Mouse (Mus musculus) gastrocnemius, adult 18-20 months (tissue): ENCODE results near the gene Gcc2. TPM values are rescaled to one million over a fixed set of nuclear protein-coding genes. Genes with fewer than 3 reads are reported as not detected.
"Not testable (repeated sequence)": the region's sequence is repeated elsewhere in the genome, so short reads cannot be mapped to it uniquely, and the experiment has no call there.

Experiments
- DNase-seq: peaks from one replicate; pipeline ENCODE4 v3.0.0; 2021; ENCODE audit warnings: low spot score
- long read RNA-seq, 2 experiments: library from polyadenylated mRNA; stranded (forward); transcript quantifications; one replicate each; pipeline ENCODE4 v2.0.0; 2021
- total RNA-seq, 2 experiments: library from RNA; stranded (reverse); gene quantifications; 2 replicates each; pipeline ENCODE4 v1.2.3; 2021

The Gcc2 gene
- 10 to 100 TPM; 18.8 to 25.7 TPM for total RNA-seq
- long read RNA-seq, experiment 1, full-length matches to known transcripts: 15 of 21 reads
- long read RNA-seq, experiment 1, partial matches to known transcripts: 1 of 21 reads
- long read RNA-seq, experiment 1, other reads (novel, unspliced or antisense): 5 of 21 reads
- long read RNA-seq, experiment 2, full-length matches to known transcripts: 22 of 25 reads
- long read RNA-seq, experiment 2, partial matches to known transcripts: 2 of 25 reads
- long read RNA-seq, experiment 2, other reads (novel, unspliced or antisense): 1 of 25 reads

DNA sequence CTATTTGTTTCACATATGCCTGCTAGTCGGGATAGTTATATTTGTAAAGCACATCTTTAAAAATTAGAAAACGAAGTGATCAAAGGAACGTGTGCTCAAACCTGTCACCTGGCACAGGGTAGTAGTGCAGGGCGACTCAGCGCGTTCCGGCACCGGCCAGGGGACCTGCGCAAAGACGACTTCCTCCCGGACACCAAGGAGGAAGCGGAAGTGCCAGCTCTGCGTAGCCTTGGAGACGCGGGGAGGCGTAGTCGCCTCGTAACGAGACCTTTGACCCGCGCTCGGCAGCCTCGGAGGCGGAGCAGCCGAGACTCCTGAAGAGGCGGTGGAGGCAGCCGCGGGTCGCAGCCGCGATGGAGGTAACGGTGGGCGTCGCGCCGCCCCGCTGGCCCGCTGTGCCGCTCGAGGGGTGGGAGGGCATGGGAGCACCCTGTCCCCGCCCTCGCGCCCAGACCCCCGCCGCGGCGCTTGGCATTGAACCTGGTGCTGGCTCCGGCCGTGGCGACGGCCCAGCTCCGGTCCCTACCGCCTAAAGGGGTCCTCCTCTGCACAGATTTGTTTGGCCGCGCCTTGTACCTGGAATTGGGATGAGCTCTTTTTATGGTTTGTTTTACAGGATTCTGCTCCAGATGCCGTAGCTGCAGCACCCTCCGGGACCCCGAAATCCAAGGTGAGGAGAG lies at the start of gene Gcc2:
Gene Gcc2 (plus strand): TSS at position 285 of the 680 bp plus-strand sequence.
- peak; percentile 95 for DNase-seq

DNA sequence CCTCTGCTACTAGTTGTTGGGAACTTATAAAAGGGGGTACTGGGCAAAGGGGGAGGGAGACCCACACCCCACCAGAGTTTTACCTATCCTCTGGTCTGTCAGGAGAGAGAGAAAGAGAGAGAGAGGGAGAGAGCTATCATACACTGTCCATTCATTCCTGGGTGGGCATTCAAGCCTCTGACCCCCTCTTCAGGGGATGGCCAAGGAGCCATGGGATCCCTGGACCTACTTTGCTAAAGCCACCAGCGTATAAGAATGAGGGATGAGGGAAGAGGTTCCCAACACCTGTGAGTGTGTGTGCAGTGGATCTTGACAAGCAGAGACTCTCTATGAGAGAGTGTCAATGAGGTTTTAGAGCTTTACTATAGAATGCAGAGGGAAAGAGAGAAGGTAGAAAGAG lies 49.3 kb upstream of the Gcc2 start:
- DNase-seq: no peak

DNA sequence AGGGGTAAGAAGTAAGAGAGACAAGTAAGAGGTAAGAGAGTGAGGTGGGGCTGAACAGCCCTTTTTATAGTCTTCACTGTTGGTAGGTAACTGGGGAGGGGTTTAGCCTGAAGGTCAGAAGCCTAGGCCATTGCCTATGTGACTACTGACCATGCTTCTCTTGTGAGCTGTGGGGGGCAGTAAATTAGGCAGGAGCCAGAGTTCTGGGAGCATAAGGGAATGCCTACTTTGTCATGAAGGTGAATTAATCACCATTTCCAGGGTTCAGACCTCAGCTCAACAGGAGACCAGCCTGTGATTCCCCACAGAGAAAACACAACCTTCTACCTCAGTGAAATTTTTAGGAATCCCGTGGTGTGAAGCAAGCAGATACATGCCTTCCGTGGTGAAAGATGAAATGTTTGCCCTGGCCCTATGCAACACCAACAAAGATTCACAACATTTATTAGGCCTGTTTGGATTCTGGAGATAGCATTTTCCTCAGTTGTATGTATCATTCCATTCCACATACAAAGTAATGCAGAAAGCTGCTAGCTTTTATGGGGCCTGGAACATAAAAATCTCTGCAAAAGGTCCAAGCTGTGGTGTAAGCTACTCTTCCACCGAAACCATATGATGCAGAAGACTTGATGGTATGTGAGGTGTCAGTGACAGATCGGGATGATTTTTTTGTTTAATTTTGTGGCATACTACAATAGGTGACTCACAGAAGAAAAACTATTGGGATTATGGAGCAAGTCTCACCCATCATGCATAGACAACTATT lies 48.5 kb upstream of the Gcc2 start:
- no peak for DNase-seq

DNA sequence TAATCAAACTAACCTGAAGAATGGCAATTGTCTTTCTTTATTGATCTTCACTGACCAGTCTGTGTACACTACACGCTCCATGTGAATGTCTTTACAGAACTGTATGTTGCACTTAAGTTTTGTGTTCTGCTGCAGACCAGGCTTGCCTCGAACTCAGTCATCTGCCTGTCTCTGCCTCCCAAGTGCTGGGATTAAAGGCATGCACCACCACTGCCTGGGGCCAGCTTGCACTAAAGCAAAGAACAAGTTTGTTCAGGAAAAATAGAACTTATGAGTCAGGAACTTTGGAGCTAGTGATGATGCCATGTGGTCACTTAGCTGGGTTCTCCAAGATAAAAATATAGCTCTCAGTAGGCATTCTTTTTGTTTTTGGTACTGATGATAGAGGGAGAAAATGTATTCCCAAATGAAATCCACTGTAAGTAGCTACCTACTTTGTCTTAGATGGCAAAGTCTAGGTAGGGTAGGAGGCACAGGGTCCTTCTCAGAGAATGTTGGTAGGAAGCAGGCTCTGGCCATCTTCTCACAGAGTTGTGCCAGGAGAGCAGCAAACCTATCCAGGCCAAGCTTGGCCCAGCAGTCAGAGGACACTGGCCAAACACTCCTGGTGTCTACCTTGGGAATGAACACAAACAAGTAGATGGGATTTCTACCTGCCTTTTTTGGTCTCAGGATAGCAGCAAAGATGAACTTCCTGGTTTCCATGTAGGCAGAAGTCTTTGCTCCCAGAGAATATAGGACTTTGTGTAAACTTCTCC lies 45.4 kb upstream of the Gcc2 start:
- DNase-seq: no peak

DNA sequence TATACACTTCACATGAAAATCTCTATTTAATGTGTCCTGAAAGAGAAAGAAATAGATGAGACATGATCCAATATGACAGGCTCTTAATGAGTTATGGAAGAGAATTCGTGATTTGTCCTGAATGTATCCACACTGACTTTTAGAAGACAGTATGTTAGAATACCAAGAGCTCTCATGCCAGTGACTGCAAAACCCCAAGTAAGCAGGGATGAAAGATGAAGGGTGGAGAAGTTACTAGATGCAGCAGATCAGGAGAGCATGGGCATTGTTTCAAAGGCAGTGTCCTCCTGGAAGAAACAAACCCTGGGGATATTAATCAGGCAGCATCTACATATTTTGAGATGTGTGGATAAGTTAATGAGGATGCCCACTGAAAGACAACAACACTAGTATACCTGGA lies 44.8 kb upstream of the Gcc2 start:
- no peak for DNase-seq

DNA sequence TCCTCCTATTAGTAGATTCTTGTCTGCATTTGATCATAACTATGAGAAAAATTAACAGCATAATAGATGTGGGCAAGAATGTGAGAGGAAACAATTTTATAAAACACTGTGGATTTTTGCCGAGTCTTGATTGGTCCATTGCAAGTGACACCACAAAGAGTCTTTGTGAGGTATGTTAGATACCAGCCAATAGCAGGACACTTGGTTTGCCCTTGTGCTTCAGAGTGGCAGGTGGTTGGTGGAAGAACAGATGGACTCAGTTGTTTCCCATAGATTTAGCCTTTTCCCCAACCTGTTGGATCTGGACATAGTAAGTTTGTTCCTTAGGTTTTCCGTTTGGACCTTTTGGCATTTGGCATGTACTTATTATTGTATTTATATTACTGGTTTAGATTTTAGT lies 44.1 kb upstream of the Gcc2 start:
- DNase-seq: no peak

DNA sequence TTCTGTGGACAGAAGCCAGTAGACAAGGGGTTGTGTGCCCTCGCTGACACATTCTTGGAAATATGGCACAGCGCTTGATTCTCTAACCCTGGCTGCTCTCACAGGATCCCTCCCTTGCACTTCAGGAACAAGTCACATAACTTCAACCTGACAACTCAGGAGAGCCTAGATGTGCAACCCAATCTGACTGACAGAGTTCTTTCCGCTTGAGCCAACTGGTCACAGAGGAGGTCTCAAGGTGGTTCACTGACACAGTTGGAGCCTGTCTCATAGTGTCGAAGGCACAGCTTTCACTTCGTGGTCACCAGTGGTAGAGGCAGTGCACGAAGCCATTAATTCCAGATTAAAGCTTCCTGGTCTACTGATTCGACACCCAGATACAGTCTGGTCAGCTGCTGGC lies 43.1 kb upstream of the Gcc2 start:
- DNase-seq: no peak

DNA sequence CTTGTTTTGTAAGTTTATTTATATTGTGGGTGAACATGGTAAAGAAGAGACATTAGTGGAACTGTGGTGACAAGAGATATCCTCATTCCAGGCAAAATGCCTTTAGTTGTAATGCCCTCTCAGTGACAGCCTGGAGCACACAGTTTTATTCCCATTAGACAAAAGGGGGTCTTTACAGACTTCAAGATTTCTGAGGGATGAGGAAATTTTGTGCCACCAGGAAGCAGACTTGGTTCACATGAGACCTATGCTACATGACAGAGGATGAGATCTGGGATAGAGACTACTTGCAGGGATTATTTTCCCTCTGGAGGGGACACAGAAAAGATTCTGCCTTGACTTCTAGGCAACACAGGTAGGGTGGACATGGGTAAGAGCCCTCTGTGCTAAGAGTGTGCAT lies 40.8 kb upstream of the Gcc2 start:
- no peak for DNase-seq

DNA sequence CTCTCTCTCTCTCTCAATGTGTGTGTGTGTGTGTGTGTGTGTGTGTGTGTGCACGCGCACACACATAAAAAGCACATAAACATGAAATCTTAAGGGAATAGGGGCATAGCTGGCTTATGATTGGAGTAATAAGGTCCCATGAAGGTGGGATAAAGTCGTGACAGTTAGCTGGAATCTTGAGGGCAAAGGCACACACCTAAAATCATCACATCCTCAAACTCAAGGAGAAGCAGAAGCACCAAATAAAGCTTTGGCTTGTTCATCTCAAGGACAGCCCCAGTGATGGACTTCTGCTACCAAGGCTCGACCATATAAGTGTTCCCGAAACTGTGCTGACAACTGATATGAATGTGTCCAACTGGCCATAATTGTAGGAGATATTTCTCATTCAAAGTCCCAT lies 40.4 kb upstream of the Gcc2 start:
- DNase-seq: no peak

DNA sequence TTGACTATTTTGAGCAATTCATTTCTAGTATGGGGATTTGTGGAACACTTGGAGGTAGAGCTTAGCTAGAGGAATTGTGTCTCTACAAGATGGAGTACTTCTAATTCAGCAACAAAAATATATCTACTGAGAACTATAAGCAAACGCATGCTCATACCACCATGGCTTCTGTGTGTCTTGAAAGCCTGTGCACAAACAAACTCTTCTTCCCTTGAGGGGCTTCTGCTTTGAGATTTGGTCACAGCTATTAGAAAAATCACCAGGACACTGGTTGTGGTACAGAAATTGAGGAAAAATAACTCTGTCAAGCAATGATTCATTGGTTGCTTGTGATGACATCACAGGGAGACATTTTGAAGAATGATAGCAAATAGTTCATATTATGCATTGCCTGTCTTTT lies 39.9 kb upstream of the Gcc2 start:
- DNase-seq: no peak

DNA sequence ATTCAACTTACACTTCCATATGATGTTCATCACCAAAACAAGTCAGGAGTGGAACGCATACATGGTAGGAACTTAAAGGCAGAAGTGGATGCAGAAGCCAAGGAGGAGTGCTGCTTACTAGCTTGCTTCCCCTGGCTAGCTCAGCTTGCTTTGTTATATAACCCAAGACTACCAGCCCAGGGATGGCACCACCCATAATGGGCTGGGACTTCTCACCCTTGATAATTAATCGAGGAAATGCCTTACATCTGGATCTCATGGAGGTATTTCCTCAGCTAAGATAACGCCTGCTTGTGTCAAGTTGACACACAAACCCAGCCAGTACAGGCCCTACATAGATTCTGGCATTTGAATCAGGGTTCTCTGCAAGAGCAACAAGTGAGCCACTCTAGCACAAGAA lies 37.9 kb upstream of the Gcc2 start:
- no peak for DNase-seq

DNA sequence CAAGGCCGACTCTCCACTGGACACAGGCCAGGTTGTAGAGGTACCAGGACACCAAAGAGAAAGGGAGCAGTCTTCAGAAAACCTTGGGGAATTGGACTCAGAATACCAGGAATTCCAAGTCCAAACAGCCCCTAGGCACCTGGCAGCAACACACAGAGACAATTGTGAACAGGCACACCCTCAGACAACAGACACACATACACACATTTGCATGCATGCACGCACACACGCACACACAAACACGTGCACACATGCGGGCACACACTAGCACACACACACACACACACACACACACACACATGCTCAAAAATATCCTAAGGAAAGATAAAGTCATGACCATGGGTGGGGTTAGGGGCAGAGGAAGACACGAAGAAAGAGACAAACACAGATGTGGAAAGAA lies 34.6 kb upstream of the Gcc2 start:
- DNase-seq: no peak

DNA sequence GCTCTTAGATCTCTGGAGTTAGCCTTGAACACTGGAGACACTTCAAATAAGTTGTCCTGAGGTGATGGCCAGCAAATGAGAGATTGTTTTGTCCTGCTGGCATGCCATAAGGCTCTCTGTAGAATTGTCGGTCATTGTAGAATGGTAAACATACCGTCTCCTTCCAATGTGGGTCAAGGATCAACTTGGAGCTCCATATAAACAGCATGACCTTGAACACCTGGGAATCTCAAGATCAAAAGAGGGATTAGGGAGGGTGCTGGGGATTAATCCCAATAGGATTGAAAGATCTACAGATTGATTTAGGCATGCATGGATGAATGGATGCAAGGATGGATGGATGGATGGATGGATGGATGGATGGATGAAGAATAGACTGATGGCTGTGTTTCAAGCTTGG lies 33.7 kb upstream of the Gcc2 start:
- DNase-seq: not testable (repeated sequence)

DNA sequence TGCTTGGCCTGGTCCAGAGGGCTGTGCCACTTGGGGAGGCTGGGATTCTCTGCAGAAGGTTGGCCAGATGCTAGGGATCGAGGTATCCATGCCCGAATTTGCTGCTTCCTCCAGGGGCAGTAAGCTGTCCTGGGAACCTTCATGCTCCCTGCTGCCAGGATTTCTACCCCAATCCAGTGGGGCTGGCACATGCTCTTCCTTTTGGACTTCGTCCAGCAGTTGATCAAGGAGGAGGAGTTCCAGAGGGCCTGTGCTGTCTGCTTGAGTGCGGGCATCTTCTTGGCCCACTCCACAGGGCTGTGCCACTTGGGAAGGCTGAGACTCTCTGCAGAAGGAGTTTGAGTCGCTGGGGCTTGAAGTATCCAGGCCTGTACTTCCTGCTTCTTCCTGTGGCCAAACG lies 32.1 kb upstream of the Gcc2 start:
- not testable (repeated sequence) for DNase-seq

DNA sequence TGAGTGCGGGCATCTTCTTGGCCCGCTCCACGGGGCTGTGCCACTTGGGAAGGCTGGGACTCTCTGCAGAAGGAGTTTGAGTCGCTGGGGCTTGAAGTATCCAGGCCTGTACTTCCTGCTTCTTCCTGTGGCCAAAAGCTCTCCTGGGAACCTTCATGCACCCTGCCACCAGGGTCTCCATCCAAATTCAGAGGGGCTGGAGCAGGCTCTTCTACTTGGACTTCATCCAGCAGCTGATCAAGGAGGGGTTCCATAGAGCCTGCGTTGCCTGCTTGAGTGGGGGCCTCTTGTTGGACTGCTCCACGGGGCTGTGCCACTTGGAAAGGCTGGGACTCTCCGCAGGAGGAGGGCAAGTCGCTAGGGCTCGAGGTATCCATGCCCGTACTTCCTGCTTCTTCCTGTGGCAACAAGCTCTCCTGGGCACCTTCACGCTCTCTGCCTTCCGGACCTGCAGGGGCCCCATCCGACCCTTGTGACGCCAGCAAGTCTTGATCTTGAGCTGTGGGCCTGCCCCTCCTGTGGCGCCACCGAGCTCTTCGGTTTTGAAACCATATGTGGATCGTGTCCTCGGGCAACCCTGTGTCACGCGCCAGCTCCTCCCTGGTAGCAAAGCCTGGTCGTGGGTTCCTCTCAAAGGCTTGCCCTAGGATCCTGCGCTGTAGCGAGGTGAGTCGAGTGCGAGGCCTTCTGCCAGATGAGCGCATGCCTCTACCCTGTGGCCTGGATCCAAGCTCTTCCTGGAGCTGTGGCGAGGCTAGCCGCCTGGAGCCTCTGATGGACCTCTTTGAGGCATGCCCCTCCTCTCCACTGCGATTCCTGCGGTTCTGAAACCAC lies 31.1 kb upstream of the Gcc2 start:
- DNase-seq: peak; percentile 75

DNA sequence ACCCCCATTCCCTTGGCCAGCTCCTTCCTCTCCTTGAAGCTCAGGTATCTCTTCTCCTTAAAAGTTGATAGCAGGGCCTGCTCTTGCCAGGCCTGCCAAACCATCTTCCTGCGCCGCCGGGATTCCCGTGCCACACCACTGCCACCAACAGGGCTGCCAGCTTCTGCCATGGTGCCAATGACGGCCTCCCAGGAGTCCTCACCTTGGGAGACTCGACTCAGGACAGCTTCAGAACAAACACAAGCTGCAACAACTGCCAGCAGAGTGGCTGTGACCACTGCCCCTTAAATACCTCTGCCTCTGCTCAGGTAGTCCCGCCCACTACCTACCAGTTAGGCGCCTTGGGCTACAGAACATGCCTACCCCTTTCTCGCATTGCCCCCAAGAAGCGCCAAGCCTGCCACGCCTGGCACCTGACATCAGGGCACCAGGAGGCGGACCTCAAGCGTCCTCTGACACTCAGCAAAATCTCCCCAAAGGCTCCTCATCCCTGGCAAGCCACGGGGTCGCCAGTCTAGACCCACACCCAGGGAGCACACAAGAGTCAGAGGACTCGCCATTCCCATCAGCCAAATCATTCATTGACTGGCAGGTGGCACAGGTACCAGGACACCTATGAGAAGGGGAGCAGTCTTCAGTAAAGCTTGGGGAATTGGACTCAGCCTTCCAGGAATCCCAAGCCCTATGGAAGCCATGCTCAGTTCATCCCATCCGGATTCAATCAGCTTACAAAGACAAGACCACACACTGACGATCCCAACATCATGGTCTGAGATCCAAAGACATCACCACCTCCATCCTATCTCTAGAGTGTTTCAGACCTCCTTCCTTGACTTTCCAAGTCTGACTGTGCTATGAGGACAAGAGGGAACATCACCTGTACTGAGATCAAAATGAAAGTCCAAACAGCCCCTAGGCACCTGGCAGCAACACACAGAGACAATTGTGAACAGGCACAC lies 30.2 kb upstream of the Gcc2 start, which contains the start of gene AW822073:
Gene AW822073 (minus strand): TSS at position 104 of the 959 bp plus-strand sequence.
- DNase-seq: not testable (repeated sequence)

DNA sequence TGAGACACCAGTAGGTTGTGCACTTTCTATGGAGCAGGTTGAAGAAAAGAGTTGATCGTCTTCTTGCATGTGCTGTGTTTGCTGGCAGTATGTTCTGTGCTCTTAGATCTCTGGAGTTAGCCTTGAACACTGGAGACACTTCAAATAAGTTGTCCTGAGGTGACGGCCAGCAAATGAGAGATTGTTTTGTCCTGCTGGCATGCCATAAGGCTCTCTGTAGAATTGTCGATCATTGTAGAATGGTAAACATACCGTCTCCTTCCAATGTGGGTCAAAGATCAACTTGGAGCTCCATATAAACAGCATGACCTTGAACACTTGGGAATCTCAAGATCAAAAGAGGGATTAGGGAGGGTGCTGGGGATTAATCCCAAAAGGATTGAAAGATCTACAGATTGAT lies 28.9 kb upstream of the Gcc2 start:
- DNase-seq: not testable (repeated sequence)

DNA sequence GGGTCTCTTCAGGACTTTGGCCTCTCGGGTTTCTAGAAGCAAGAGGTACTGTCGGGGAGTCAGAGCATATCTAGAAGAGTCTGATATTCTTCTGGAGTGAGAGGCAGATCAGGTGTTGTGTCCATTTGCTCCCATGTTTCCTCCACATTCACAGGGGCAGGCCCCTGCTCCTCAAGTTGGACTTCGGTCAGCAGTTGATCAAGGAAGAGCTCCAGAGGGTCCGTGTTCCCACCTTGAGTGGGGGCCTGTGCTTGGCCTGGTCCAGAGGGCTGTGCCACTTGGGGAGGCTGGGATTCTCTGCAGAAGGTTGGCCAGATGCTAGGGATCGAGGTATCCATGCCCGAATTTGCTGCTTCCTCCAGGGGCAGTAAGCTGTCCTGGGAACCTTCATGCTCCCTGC lies 27.5 kb upstream of the Gcc2 start:
- DNase-seq: not testable (repeated sequence)

DNA sequence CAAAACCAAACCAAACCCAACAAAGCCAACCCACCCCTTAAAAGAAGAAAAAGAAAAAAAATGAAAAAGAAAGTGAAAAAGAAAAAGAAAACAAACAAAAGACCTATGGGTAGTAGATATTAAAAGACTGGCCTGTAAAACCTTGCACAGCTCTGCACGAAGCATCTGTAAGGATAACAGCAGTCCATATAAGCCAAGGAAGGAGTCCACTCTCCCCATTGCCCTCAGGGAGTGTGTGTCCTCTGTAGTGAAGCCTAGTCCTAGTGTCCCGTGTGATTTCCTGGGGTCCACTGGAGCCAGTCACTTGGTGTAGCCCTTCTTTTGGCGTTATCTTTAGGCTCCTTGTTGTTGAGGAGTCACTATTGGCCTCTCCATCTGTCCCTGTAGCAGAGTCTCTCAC lies 25.3 kb upstream of the Gcc2 start:
- not testable (repeated sequence) for DNase-seq

DNA sequence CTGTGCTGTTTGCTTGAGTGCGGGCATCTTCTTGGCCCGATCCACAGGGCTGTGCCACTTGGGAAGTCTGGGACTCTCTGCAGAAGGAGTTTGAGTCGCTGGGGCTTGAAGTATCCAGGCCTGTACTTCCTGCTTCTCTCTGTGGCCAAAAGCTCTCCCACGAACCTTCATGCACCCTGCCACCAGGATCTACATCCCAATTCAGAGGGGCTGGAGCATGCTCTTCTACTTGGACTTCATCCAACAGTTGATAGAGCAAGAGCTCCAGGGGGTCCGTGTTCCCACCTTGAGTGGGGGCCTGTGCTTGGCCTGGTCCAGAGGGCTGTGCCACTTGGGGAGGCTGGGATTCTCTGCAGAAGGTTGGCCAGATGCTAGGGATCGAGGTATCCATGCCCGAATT lies 24.2 kb upstream of the Gcc2 start:
- peak; percentile 66 for DNase-seq
